Mouse (Mus musculus) skeletal muscle tissue, adult 2 months (tissue): ENCODE results near the gene Cux2.

Source experiments
- DNase-seq: peaks from one replicate; pipeline ENCODE4 v3.0.0-alpha.2; 2012; ENCODE audit warnings: low read depth, low spot score

The Cux2 gene

GRCm38 (mm10) chr5:121820161-121820560, 229.7 kb downstream of the Cux2 start:
- no peak for DNase-seq

GRCm38 (mm10) chr5:121819559-121819958, 230.3 kb downstream of the Cux2 start:
- DNase-seq: no peak

- no peak for DNase-seq
Measured at GRCm38 (mm10) chr5:121818862-121819261, 231.0 kb downstream of the Cux2 start.

- no peak for DNase-seq
Measured at GRCm38 (mm10) chr5:121818401-121818800, 231.5 kb downstream of the Cux2 start.

GRCm38 (mm10) chr5:121817551-121817950, 232.4 kb downstream of the Cux2 start:
- no peak for DNase-seq

GRCm38 (mm10) chr5:121816611-121817010, 233.3 kb downstream of the Cux2 start:
- no peak for DNase-seq

GRCm38 (mm10) chr5:121815867-121816380, 234.0 kb downstream of the Cux2 start:
- DNase-seq: no peak

- DNase-seq: peak; percentile 57
Measured at GRCm38 (mm10) chr5:121815067-121815466, 234.8 kb downstream of the Cux2 start.

GRCm38 (mm10) chr5:121813744-121814143, 236.2 kb downstream of the Cux2 start:
- no peak for DNase-seq

GRCm38 (mm10) chr5:121812526-121813243, 237.2 kb downstream of the Cux2 start:
- DNase-seq: no peak

- DNase-seq: no peak
Measured at GRCm38 (mm10) chr5:121811485-121811931, 238.4 kb downstream of the Cux2 start.

GRCm38 (mm10) chr5:121810331-121811151, 239.4 kb downstream of the Cux2 start:
- no peak for DNase-seq

- DNase-seq: no peak
Measured at GRCm38 (mm10) chr5:121809667-121810224, 240.2 kb downstream of the Cux2 start.

GRCm38 (mm10) chr5:121808202-121808601, 241.7 kb downstream of the Cux2 start:
- DNase-seq: no peak

GRCm38 (mm10) chr5:121807186-121807585, 242.7 kb downstream of the Cux2 start:
- DNase-seq: peak; percentile 38
